Mouse (Mus musculus): ENCODE measurements around the gene Pou2f2. TPM values are rescaled to one million over a fixed set of nuclear protein-coding genes. Genes with fewer than 3 reads are reported as not detected.

The Pou2f2 gene
- polyA plus RNA-seq, 1 experiment from 2014 or later, result 0.09 TPM

- CTCF ChIA-PET, result interaction anchor here (2.1 to 3.3 kb wide), 2 partner anchors 11 to 30 kb away, joined by 6 to 11 read pairs; no protein-coding TSS in a partner anchor
- no peak for TF ChIP-seq CTCF (IDR thresholded peaks at IDR 0.05)
- in situ Hi-C loops (cut with MboI; ENCODE audit: low pct_unique_long_range_greater_than_20kb), result no loop called here
- POLR2A ChIA-PET, result interaction anchor here (5.0 kb wide), 1 partner anchor 19 kb away, joined by 32 read pairs; the partner anchor contains the start of gene Gsk3a
- no peaks in the 10 kb centered on the region for H3K27me3 ChIP-seq
- ATAC-seq (no peak), DNase-seq (ENCODE audit: low read depth, low spot score) (no peak)
These were observed 38.3 kb upstream of the Pou2f2 start for GRCm38 (mm10) chr7:25217653-25218395.

GRCm38 (mm10) chr7:25214172-25214571, 34.6 kb upstream of the Pou2f2 start:
- POLR2A ChIA-PET, result no interaction called here
- TF ChIP-seq CTCF (IDR thresholded peaks at IDR 0.05), result no peak
- in situ Hi-C loops (cut with MboI; ENCODE audit: low pct_unique_long_range_greater_than_20kb), result no loop called here
- CTCF ChIA-PET, result interaction anchor here (0.7 to 1.4 kb wide), 2 partner anchors 14 to 81 kb away, joined by 3 read pairs; no protein-coding TSS in a partner anchor
- ATAC-seq (no peak), DNase-seq (ENCODE audit: low read depth, low spot score) (no peak)
- no peaks in the 10 kb centered on the region for H3K27me3 ChIP-seq

GRCm38 (mm10) chr7:25213099-25213498, 33.6 kb upstream of the Pou2f2 start:
- H3K27me3 ChIP-seq, result no peaks in the 10 kb centered on the region
- no peak for ATAC-seq
- ChIA-PET CTCF (interaction anchor here (1.4 kb wide), 1 partner anchor 13 kb away, joined by 3 read pairs; no protein-coding TSS in a partner anchor), POLR2A (no interaction called here)
- DNase-seq (ENCODE audit: low read depth, low spot score), result no peak
- in situ Hi-C loops (cut with MboI; ENCODE audit: low pct_unique_long_range_greater_than_20kb), result no loop called here
- no peak for TF ChIP-seq CTCF (IDR thresholded peaks at IDR 0.05)

GRCm38 (mm10) chr7:25210482-25210881, 31.0 kb upstream of the Pou2f2 start:
- ChIA-PET POLR2A (no interaction called here), CTCF (no interaction called here)
- no peak for TF ChIP-seq CTCF (IDR thresholded peaks at IDR 0.05)
- no peak for DNase-seq (ENCODE audit: low read depth, low spot score)
- ATAC-seq, result no peak
- H3K27me3 ChIP-seq, result no peaks in the 10 kb centered on the region
- in situ Hi-C loops (cut with MboI; ENCODE audit: low pct_unique_long_range_greater_than_20kb), result no loop called here

GRCm38 (mm10) chr7:25209161-25209622, 29.7 kb upstream of the Pou2f2 start:
- ATAC-seq (no peak), DNase-seq (ENCODE audit: low read depth, low spot score) (no peak)
- CTCF ChIA-PET, result interaction anchor here (0.6 kb wide), 1 partner anchor 373 kb away, joined by 3 read pairs; no protein-coding TSS in a partner anchor
- H3K27me3 ChIP-seq, result no peaks in the 10 kb centered on the region
- TF ChIP-seq CTCF (IDR thresholded peaks at IDR 0.05), result no peak
- in situ Hi-C loops (cut with MboI; ENCODE audit: low pct_unique_long_range_greater_than_20kb), result no loop called here
- POLR2A ChIA-PET, result interaction anchor here (1.4 kb wide), 1 partner anchor 15 kb away, joined by 3 read pairs; no protein-coding TSS in a partner anchor

GRCm38 (mm10) chr7:25206094-25206830, 26.7 kb upstream of the Pou2f2 start:
- ATAC-seq (no peak), DNase-seq (ENCODE audit: low read depth, low spot score) (no peak)
- CTCF ChIA-PET, result interaction anchor here (2.2 kb wide), 1 partner anchor 12 kb away, joined by 11 read pairs; no protein-coding TSS in a partner anchor
- POLR2A ChIA-PET, result no interaction called here
- no peaks in the 10 kb centered on the region for H3K27me3 ChIP-seq
- in situ Hi-C loops (cut with MboI; ENCODE audit: low pct_unique_long_range_greater_than_20kb), result no loop called here
- TF ChIP-seq CTCF (IDR thresholded peaks at IDR 0.05), result no peak

- ATAC-seq (no peak), DNase-seq (ENCODE audit: low read depth, low spot score) (no peak)
- TF ChIP-seq CTCF (IDR thresholded peaks at IDR 0.05), result no peak
- CTCF ChIA-PET, result no interaction called here
- in situ Hi-C loops (cut with MboI; ENCODE audit: low pct_unique_long_range_greater_than_20kb), result no loop called here
- no peaks in the 10 kb centered on the region for H3K27me3 ChIP-seq
- POLR2A ChIA-PET, result no interaction called here
These were observed 26.0 kb upstream of the Pou2f2 start for GRCm38 (mm10) chr7:25205355-25206093.

GRCm38 (mm10) chr7:25203624-25204023, 24.1 kb upstream of the Pou2f2 start:
- TF ChIP-seq CTCF (IDR thresholded peaks at IDR 0.05), result no peak
- DNase-seq (ENCODE audit: low read depth, low spot score), result no peak
- H3K27me3 ChIP-seq, result no peaks in the 10 kb centered on the region
- CTCF ChIA-PET, result no interaction called here
- POLR2A ChIA-PET, result interaction anchor here (1.1 kb wide), 1 partner anchor 9 kb away, joined by 3 read pairs; no protein-coding TSS in a partner anchor
- no peak for ATAC-seq
- in situ Hi-C loops (cut with MboI; ENCODE audit: low pct_unique_long_range_greater_than_20kb), result no loop called here

GRCm38 (mm10) chr7:25197384-25198018, 18.0 kb upstream of the Pou2f2 start:
- DNase-seq (ENCODE audit: low read depth, low spot score) (no peak), ATAC-seq (peak; percentile 76)
- ChIA-PET CTCF (interaction anchor here (1.1 kb wide), 1 partner anchor 10 kb away, joined by 4 read pairs; no protein-coding TSS in a partner anchor), POLR2A (no interaction called here)
- TF ChIP-seq CTCF (IDR thresholded peaks at IDR 0.05), result no peak
- in situ Hi-C loops (cut with MboI; ENCODE audit: low pct_unique_long_range_greater_than_20kb), result loop anchor here (25.0 kb wide), 1 partner anchor 390 kb away; no protein-coding TSS in a partner anchor
- peaks cover 7% of the 10 kb centered on the region for H3K27me3 ChIP-seq

- POLR2A ChIA-PET, result no interaction called here
- H3K27me3 ChIP-seq, result peaks cover 7% of the 10 kb centered on the region
- TF ChIP-seq CTCF (IDR thresholded peaks at IDR 0.05), result no peak
- DNase-seq (ENCODE audit: low read depth, low spot score), result no peak
- ATAC-seq, result no peak
- CTCF ChIA-PET, result interaction anchor here (1.9 kb wide), 1 partner anchor 9 kb away, joined by 5 read pairs; no protein-coding TSS in a partner anchor
- in situ Hi-C loops (cut with MboI; ENCODE audit: low pct_unique_long_range_greater_than_20kb), result loop anchor here (25.0 kb wide), 1 partner anchor 391 kb away; no protein-coding TSS in a partner anchor
These were observed 16.6 kb upstream of the Pou2f2 start for GRCm38 (mm10) chr7:25196107-25196506.
